Mouse (Mus musculus): Measurements from ENCODE around the gene Tesk2.

- TF ChIP-seq EP300 (IDR thresholded peaks at IDR 0.05; ENCODE audit: low read length) (no peak), CTCF (conservative IDR thresholded peaks at IDR 0.05 in 1 of 2, IDR thresholded peaks at IDR 0.05 in 1 of 2; ENCODE audit: low read depth in 2 of 2, low read length in 2 of 2) (no peak), POLR2A (IDR thresholded peaks at IDR 0.05; ENCODE audit: low read depth, low read length) (no peak), MAZ (IDR thresholded peaks at IDR 0.05; ENCODE audit: low read depth, low read length) (no peak), MEF2A (IDR thresholded peaks at IDR 0.05; ENCODE audit: borderline replicate concordance, low read depth, low read length) (no peak), BHLHE40 (IDR thresholded peaks at IDR 0.05; ENCODE audit: low read depth, low read length) (no peak), ELF1 (IDR thresholded peaks at IDR 0.05; ENCODE audit: low read depth, low read length) (no peak), RAD21 (IDR thresholded peaks at IDR 0.05; ENCODE audit: low read depth, low read length) (no peak), MYC (IDR thresholded peaks at IDR 0.05; ENCODE audit: low read depth, low read length) (no peak), CHD2 (IDR thresholded peaks at IDR 0.05; ENCODE audit: low read length) (no peak), ZKSCAN1 (IDR thresholded peaks at IDR 0.05; ENCODE audit: borderline replicate concordance, low read depth, low read length) (no peak), ZNF384 (IDR thresholded peaks at IDR 0.05; ENCODE audit: low read depth, low read length) (no peak), ZC3H11A (IDR thresholded peaks at IDR 0.05; ENCODE audit: low read depth, low read length) (no peak), TCF12 (IDR thresholded peaks at IDR 0.05; ENCODE audit: low read depth, low read length) (no peak)
These were observed 13.1 kb upstream of the Tesk2 start for GRCm38 (mm10) chr4:116707666-116708065.
